Mouse (Mus musculus) megakaryocyte, embryonic 14.5 days (primary cell): ENCODE measurements at regions not wholly inside any gene's neighbourhood (a gene's known extent, or its start where the extent isn't known, plus 50 kb on each side); places are given as distances from the start of the nearest gene placed in this dataset.

Experiments
- FLI1 ChIP-seq: IDR thresholded peaks from 2 replicates; pipeline ENCODE4 v1.6.1; 2012; ENCODE audit warnings: low read length, inconsistent platforms, mixed read lengths
- GATA1 ChIP-seq: IDR thresholded peaks from 3 replicates; pipeline ENCODE4 v1.6.1; 2012; ENCODE audit warnings: mixed read lengths, low read length, inconsistent platforms, borderline replicate concordance

DNA sequence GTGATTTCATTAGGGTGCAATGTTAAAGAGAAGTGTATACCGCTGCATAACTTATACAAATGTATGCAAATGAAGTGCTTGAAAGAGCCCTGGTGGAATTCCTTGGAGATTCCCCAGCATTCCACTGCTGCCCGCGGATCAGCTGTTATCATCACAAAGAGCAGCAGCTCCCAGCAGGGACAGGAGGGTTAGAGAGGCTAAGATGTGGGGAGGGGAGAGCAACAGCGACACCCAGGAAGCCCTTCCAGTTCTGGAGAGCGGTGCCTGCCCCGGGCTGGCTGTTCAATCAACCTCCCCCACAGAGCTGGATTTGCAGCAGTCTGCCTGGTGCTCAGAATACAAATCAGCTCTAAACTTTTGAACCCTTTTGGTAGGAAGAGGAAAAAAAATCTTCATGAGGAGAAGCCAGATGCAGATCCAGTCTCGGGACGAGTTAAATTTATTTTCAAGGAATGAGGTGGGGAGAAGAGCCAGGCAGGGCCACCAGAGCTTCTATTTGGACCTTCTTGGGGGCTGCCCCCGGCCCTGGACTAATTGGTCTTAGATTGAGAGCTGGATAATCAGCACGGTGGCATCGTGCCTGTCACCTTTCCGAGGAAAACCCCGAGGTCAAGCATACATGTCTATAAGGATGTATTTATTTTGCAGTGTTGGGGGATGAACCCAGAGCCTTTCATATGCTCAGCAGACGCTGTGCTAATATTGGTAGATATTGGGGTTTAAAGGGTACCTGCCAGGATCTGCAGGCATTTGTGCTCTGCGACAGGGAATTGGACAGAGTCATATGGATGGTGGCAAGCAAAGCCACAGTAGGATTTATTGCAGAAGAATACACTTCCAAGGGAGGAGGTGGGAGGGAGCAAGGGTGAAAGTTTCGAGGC, 344.7 kb downstream of the Eipr1 start:
- TF ChIP-seq GATA1 (no peak), FLI1 (no peak)
